Mouse (Mus musculus): ENCODE measurements around the gene Gm16253. TPM values are rescaled to one million over a fixed set of nuclear protein-coding genes. Genes with fewer than 3 reads are reported as not detected.

Gene Gm16253
- polyA plus RNA-seq (2012; rRNA removed), result 0.19 TPM in 1 of 2 replicates, not detected in the other
- polyA plus RNA-seq (2014; fragmentation: Nextera tagmentation; extraction: Ambion mirVana), result 0.37 and 1.3 TPM in 2 replicates

DNA sequence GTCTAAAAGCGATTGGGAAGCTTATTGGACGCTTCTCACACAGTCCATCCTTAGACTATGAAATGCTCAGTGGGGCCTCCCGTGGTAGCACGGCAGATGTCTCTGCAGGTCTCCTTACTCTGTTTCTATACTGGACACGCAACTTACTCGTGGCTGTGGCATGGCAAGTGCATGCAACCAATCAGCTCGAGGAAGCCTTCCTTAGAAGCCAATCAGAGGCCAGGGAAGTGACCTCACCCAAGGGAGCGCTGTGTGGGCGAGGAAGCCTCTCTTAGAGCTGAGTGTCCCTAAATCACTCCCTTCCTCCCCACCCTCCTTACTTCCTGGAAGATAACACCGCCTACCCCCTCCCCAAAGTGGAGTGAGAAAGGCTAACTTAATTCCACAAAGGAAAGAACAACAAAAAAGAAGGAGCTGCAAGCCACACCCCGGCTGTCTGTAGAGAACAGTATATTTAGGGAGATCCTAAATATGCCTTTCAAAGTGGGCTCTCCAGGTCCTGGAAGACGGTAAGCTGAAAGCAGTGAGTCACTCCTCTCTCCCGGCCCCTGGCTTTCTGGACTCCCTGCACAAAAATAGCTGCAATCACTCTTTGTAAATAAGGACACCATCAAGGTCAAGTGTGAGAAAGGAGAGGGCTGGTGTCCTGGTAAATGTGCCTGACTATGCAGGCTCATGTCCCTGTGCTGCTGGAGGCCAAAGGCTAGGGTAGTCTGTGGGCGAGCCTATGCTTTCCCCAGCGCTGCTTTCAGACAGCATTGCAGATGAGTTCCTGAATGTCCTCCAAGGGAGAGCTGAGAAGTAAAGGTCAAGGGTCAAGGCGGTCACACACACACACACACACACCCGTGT is at the start of gene Gm16253:
Gm16253 (plus strand) TSS at position 295 of the 852 bp plus-strand sequence.
- ATAC-seq (ENCODE audit: low FRiP score, low read depth), result peak; percentile 90

DNA sequence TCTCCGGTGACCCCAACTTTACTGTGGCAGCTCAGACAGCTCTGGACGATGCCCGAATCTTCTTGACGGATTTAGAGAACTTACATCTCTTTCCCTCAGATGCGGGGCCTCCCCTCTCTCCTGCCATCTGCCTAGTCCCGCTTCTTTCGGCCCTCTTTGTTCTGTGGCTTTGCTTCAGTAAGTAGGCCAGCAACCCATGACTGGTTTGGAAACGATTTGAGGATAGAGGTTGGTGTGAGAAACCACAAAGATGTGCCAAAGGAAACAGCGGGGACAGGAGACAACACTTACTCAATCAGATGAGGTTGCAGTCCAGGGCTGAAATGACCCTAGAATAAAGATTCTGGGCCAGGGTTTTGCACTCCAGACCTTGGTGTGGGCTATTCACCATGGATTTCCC is 48.3 kb upstream of the Gm16253 start:
- H3K36me3 ChIP-seq (ENCODE audit: control insufficient read depth, insufficient read depth, low read length), result no peaks in the 10 kb centered on the region
- no peaks in the 10 kb centered on the region for H3K9me3 ChIP-seq (ENCODE audit: control insufficient read depth, low read length)
- no peak for ATAC-seq (ENCODE audit: low FRiP score, low read depth)
- H3K4me1 ChIP-seq (ENCODE audit: control insufficient read depth, insufficient read depth, low read length), result peaks cover 7% of the 10 kb centered on the region; the same call in 1 of the 2 replicates
- H3K4me2 ChIP-seq (replicated peaks; ENCODE audit: low read depth, low read length, severe bottlenecking), result no peak overlapping the region
- no peak for DNase-seq (ENCODE audit: low spot score)
- WGBS, result 53% methylated on average over 9 of the region's 9 CpGs
- peaks cover 29% of the 10 kb centered on the region for H3K27me3 ChIP-seq (ENCODE audit: control insufficient read depth, insufficient read depth, low read length)
- no peak overlapping the region for H3K4me3 ChIP-seq (replicated peaks; ENCODE audit: low read length)
- H3K9ac ChIP-seq (ENCODE audit: low read depth, low read length, severe bottlenecking), result no peak overlapping the region
- no peak for TF ChIP-seq POLR2A (IDR thresholded peaks at IDR 0.05; ENCODE audit: borderline replicate concordance, extremely low read depth, insufficient read depth, insufficient read length)
- H3K27ac ChIP-seq (replicated peaks; ENCODE audit: low read depth, low read length), result no peak overlapping the region

More for the DNA sequence above, at the start of gene Gm16253:
- Histone ChIP-seq H3K27me3 (ENCODE audit: control insufficient read depth, insufficient read depth, low read length) (no peaks in the 10 kb centered on the region), H3K4me3 (replicated peaks; ENCODE audit: low read length) (peak within 1 kb of the TSS; percentile 14; the same call in 1 of the 2 replicates), H3K4me1 (ENCODE audit: control insufficient read depth, insufficient read depth, low read length) (peaks cover 12% of the 10 kb centered on the region), H3K9ac (ENCODE audit: low read depth, low read length, severe bottlenecking) (0 out of 2 replicates have a peak within 1 kb of the TSS, but pooled peaks have one; percentile 13), H3K9me3 (ENCODE audit: control insufficient read depth, low read length) (no peaks in the 10 kb centered on the region), H3K36me3 (ENCODE audit: control insufficient read depth, insufficient read depth, low read length) (0 out of 2 replicates have a peak, but pooled peaks cover 5% of the 10 kb centered on the region), H3K27ac (replicated peaks; ENCODE audit: low read depth, low read length) (peak within 1 kb of the TSS; percentile 79), H3K4me2 (replicated peaks; ENCODE audit: low read depth, low read length, severe bottlenecking) (peak within 1 kb of the TSS; percentile 39)
- 30% methylated on average over 17 of the region's 17 CpGs for WGBS
- TF ChIP-seq POLR2A (IDR thresholded peaks at IDR 0.05; ENCODE audit: borderline replicate concordance, extremely low read depth, insufficient read depth, insufficient read length), result no peak
- DNase-seq (ENCODE audit: low spot score), result peak; percentile 93

DNA sequence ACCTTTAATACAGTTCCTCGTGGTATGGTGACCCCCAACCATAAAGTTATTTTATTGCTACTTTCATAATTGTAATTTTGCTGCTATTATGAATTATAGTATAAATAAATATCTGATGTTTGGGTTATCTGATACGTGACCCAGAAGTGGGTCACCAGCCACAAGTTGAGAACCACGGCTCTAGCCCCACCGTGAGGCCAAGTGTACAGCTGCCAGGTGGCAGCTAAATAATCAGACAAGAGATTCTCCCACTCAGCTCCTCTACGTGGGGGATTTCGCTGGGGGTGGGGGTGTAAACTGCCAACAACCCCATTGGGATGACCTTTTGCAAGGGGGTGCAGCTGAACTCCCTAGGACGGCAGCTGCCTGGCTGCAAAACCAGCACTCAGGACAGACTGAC is 44.7 kb upstream of the Gm16253 start:
- H3K36me3 ChIP-seq (ENCODE audit: control insufficient read depth, insufficient read depth, low read length), result no peaks in the 10 kb centered on the region
- 60% methylated on average over 7 of the region's 7 CpGs for WGBS
- H3K27me3 ChIP-seq (ENCODE audit: control insufficient read depth, insufficient read depth, low read length), result peaks cover 12% of the 10 kb centered on the region; the same call in 1 of the 2 replicates
- no peak for DNase-seq (ENCODE audit: low spot score)
- H3K4me3 ChIP-seq (replicated peaks; ENCODE audit: low read length), result no peak overlapping the region
- no peak for TF ChIP-seq POLR2A (IDR thresholded peaks at IDR 0.05; ENCODE audit: borderline replicate concordance, extremely low read depth, insufficient read depth, insufficient read length)
- no peak overlapping the region for H3K9ac ChIP-seq (ENCODE audit: low read depth, low read length, severe bottlenecking)
- ATAC-seq (ENCODE audit: low FRiP score, low read depth), result no peak
- H3K4me1 ChIP-seq (ENCODE audit: control insufficient read depth, insufficient read depth, low read length), result peaks cover 4% of the 10 kb centered on the region; the same call in 1 of the 2 replicates
- H3K4me2 ChIP-seq (replicated peaks; ENCODE audit: low read depth, low read length, severe bottlenecking), result no peak overlapping the region
- no peaks in the 10 kb centered on the region for H3K9me3 ChIP-seq (ENCODE audit: control insufficient read depth, low read length)
- H3K27ac ChIP-seq (replicated peaks; ENCODE audit: low read depth, low read length), result no peak overlapping the region

DNA sequence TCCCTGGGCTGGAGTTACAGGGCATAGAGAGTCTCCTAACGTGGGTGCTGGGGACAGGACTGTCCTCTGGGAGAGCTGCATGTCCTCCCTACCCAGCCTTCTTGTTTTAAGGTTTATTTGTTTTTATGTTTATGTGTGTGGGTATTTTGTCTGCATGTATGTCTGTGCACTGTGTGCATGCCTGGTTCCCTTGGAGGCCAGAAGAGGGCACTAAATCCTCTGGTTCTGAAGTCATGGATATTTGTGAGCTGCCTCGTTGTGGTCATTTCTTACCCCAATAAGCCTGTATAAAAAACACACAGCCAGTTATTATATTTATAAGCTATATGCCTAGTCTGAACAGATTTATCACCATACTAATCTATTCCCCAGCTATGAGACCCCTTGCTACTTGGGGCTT is 42.5 kb upstream of the Gm16253 start:
- Histone ChIP-seq H3K27me3 (ENCODE audit: control insufficient read depth, insufficient read depth, low read length) (no peaks in the 10 kb centered on the region), H3K36me3 (ENCODE audit: control insufficient read depth, insufficient read depth, low read length) (no peaks in the 10 kb centered on the region), H3K27ac (replicated peaks; ENCODE audit: low read depth, low read length) (no peak overlapping the region), H3K4me2 (replicated peaks; ENCODE audit: low read depth, low read length, severe bottlenecking) (no peak overlapping the region), H3K9me3 (ENCODE audit: control insufficient read depth, low read length) (no peaks in the 10 kb centered on the region), H3K4me1 (ENCODE audit: control insufficient read depth, insufficient read depth, low read length) (no peaks in the 10 kb centered on the region), H3K4me3 (replicated peaks; ENCODE audit: low read length) (no peak overlapping the region), H3K9ac (ENCODE audit: low read depth, low read length, severe bottlenecking) (no peak overlapping the region)
- 64% methylated on average over 2 of the region's 2 CpGs for WGBS
- no peak for DNase-seq (ENCODE audit: low spot score)
- no peak for ATAC-seq (ENCODE audit: low FRiP score, low read depth)
- TF ChIP-seq POLR2A (IDR thresholded peaks at IDR 0.05; ENCODE audit: borderline replicate concordance, extremely low read depth, insufficient read depth, insufficient read length), result no peak

DNA sequence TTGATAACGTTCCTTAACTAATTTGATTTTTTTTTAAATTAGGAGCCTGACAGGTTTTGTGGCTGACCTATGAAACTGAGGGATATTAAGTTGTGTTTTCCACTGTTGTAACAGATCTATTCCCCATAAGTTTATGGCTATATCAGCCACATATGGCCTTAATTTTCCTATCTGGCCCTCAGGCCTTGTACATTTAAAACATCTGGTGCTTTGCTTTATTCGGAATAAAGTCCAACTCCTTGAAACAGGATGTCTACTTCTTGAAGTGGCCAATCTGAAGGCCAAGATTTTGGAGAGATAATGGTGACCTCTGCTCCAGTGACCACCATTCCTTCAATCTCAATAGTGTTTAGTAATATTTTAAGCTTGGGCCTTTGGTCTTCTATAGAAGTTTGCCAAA is 37.5 kb upstream of the Gm16253 start:
- no peak for TF ChIP-seq POLR2A (IDR thresholded peaks at IDR 0.05; ENCODE audit: borderline replicate concordance, extremely low read depth, insufficient read depth, insufficient read length)
- 26% methylated on average over 2 of the region's 2 CpGs for WGBS

More for the DNA sequence above, 37.5 kb upstream of the Gm16253 start:
- peak; percentile 42 for DNase-seq (ENCODE audit: low spot score)
- ATAC-seq (ENCODE audit: low FRiP score, low read depth), result no peak
- no peaks in the 10 kb centered on the region for H3K36me3 ChIP-seq (ENCODE audit: control insufficient read depth, insufficient read depth, low read length)
- no peak overlapping the region for H3K27ac ChIP-seq (replicated peaks; ENCODE audit: low read depth, low read length)
- no peak overlapping the region for H3K9ac ChIP-seq (ENCODE audit: low read depth, low read length, severe bottlenecking)
- H3K4me2 ChIP-seq (replicated peaks; ENCODE audit: low read depth, low read length, severe bottlenecking), result no peak overlapping the region
- H3K4me3 ChIP-seq (replicated peaks; ENCODE audit: low read length), result no peak overlapping the region
- no peaks in the 10 kb centered on the region for H3K9me3 ChIP-seq (ENCODE audit: control insufficient read depth, low read length)
- no peaks in the 10 kb centered on the region for H3K4me1 ChIP-seq (ENCODE audit: control insufficient read depth, insufficient read depth, low read length)
- H3K27me3 ChIP-seq (ENCODE audit: control insufficient read depth, insufficient read depth, low read length), result no peaks in the 10 kb centered on the region
